Mouse (Mus musculus) embryo, embryonic 9.5 days (tissue): ENCODE measurements around the gene Actc1.
A peak's percentile ranks its signal among the peaks of the same experiment; 100 is the strongest.

Experiments
- DNase-seq: peaks from one replicate; pipeline ENCODE4 v3.0.0-alpha.2; 2017; ENCODE audit errors: extremely low spot score

Actc1 gene

GRCm38 (mm10) chr2:114052696-114053598 is at the start of gene Actc1:
Actc1 (minus strand) TSS chr2:114053548.
- peak; percentile 17 for DNase-seq

- no peak for DNase-seq
Observed at GRCm38 (mm10) chr2:114102471-114102870, 49.1 kb upstream of the Actc1 start.

- DNase-seq: no peak
Observed at GRCm38 (mm10) chr2:114100834-114101233, 47.5 kb upstream of the Actc1 start.

- DNase-seq: no peak
Observed at GRCm38 (mm10) chr2:114099816-114100215, 46.5 kb upstream of the Actc1 start.

GRCm38 (mm10) chr2:114099109-114099508 is 45.8 kb upstream of the Actc1 start:
- no peak for DNase-seq

- no peak for DNase-seq
Observed at GRCm38 (mm10) chr2:114097627-114098026, 44.3 kb upstream of the Actc1 start.

- DNase-seq: no peak
Observed at GRCm38 (mm10) chr2:114096570-114096969, 43.2 kb upstream of the Actc1 start.

- DNase-seq: no peak
Observed at GRCm38 (mm10) chr2:114095348-114095747, 42.0 kb upstream of the Actc1 start.

- no peak for DNase-seq
Observed at GRCm38 (mm10) chr2:114094696-114095095, 41.3 kb upstream of the Actc1 start.

- DNase-seq: no peak
Observed at GRCm38 (mm10) chr2:114093577-114093976, 40.2 kb upstream of the Actc1 start.

- DNase-seq: no peak
Observed at GRCm38 (mm10) chr2:114089862-114090261, 36.5 kb upstream of the Actc1 start.

- DNase-seq: no peak
Observed at GRCm38 (mm10) chr2:114087271-114087670, 33.9 kb upstream of the Actc1 start.

GRCm38 (mm10) chr2:114071876-114072275 is 18.5 kb upstream of the Actc1 start:
- no peak for DNase-seq

GRCm38 (mm10) chr2:114066226-114066625 is 12.9 kb upstream of the Actc1 start:
- DNase-seq: no peak

GRCm38 (mm10) chr2:114064004-114064403 is 10.7 kb upstream of the Actc1 start:
- no peak for DNase-seq

- no peak for DNase-seq
Observed at GRCm38 (mm10) chr2:114060071-114060591, 6.8 kb upstream of the Actc1 start.

GRCm38 (mm10) chr2:114059608-114060007 is 6.3 kb upstream of the Actc1 start:
- no peak for DNase-seq

- no peak for DNase-seq
Observed at GRCm38 (mm10) chr2:114058226-114058796, 5.0 kb upstream of the Actc1 start.

- no peak for DNase-seq
Observed at GRCm38 (mm10) chr2:114057303-114057853, 4.0 kb upstream of the Actc1 start.

GRCm38 (mm10) chr2:114054129-114054528 is 781 bp upstream of the Actc1 start:
- DNase-seq: no peak

GRCm38 (mm10) chr2:114051871-114052241 is 1.5 kb downstream of the Actc1 start:
- no peak for DNase-seq

GRCm38 (mm10) chr2:114051111-114051870 is 2.1 kb downstream of the Actc1 start:
- no peak for DNase-seq
